Mouse (Mus musculus) forebrain, embryonic 15.5 days (tissue): ENCODE data around the gene Ifitm5. TPM values are rescaled to one million over a fixed set of nuclear protein-coding genes. Genes with fewer than 3 reads are reported as not detected.
"Not testable (repeated sequence)": the region's sequence is repeated elsewhere in the genome, so short reads cannot be mapped to it uniquely, and the experiment has no call there.

ENCODE experiments used
- ATAC-seq: fragments of 200-750 bp; cut with Nextera tagmentation; replicated peaks from 2 replicates; pipeline ENCODE4 v1.8.0; 2017; ENCODE audit warnings: mild to moderate bottlenecking, moderate TSS enrichment, moderate library complexity
- H3K27ac ChIP-seq: fragments of 300-500 bp; sonication (generic); replicated peaks from 2 replicates; pipeline ENCODE4 v1.5.1; 2015; ENCODE audit warnings: mild to moderate bottlenecking, inconsistent platforms
- H3K27me3 ChIP-seq: fragments of 300-500 bp; sonication (generic); 2 replicates; pipeline ENCODE4 v1.6.1; 2015; ENCODE audit warnings: inconsistent platforms
- H3K36me3 ChIP-seq: fragments of 300-500 bp; sonication (generic); 2 replicates; pipeline ENCODE4 v1.6.1; 2015; ENCODE audit warnings: mild to moderate bottlenecking, inconsistent platforms
- H3K4me1 ChIP-seq: fragments of 300-500 bp; sonication (generic); 2 replicates; pipeline ENCODE4 v1.6.1; 2015; ENCODE audit warnings: inconsistent platforms
- H3K4me2 ChIP-seq: fragments of 300-500 bp; sonication (generic); replicated peaks from 2 replicates; pipeline ENCODE4 v1.6.1; 2015; ENCODE audit warnings: mild to moderate bottlenecking, inconsistent platforms
- H3K4me3 ChIP-seq: fragments of 300-500 bp; sonication (generic); 2 replicates; pipeline ENCODE4 v1.5.1; 2015; ENCODE audit warnings: mild to moderate bottlenecking, inconsistent platforms
- H3K9ac ChIP-seq: fragments of 300-500 bp; sonication (generic); replicated peaks from 2 replicates; pipeline ENCODE4 v1.6.1; 2015; ENCODE audit warnings: mild to moderate bottlenecking, inconsistent platforms
- H3K9me3 ChIP-seq: fragments of 300-500 bp; sonication (generic); 2 replicates; pipeline ENCODE4 v1.6.1; 2016; ENCODE audit warnings: inconsistent platforms
- WGBS: fragments of 180-500 bp; shearing (Covaris S2); methylation state at CpG from one replicate; pipeline ENCODE4 v1.1.7; 2015; ENCODE audit warnings: mixed read lengths; 5-methylcytosine and 5-hydroxymethylcytosine counted together
- polyA plus RNA-seq: library from polyadenylated mRNA; unstranded; fragments of >200 nt; fragmentation: Nextera tagmentation; extraction: Ambion mirVana; gene quantifications from 2 replicates; pipeline ENCODE4 v1.2.1, GENCODE M21; 2015

Ifitm5 gene
- polyA plus RNA-seq, 1 experiment from 2014 or later = 0.70 TPM

DNA sequence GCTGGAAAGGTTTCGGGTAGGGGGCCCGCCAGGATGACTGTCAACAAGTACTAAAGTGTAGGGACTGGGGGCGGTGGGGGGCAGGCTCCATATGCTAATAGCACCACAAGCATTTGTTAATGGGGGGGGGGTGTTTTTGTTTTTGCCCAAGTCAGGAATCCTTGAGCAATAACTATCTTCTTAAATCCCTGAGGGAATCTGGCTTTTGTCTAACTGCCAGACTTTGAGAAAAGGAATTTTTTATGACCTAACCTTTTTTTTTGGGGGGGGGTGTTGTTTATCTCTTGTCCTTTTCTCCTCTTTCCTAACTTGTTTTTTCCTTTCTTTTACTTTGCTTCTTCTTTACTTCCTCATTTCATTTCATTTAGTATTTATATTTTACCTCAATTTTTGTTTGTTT lies 25.4 kb upstream of the Ifitm5 start:
- Histone ChIP-seq H3K27ac (no peak overlapping the region), H3K36me3 (no peaks in the 10 kb centered on the region), H3K9ac (no peak overlapping the region), H3K4me3 (no peak overlapping the region), H3K9me3 (no peaks in the 10 kb centered on the region), H3K27me3 (no peaks in the 10 kb centered on the region), H3K4me1 (no peaks in the 10 kb centered on the region), H3K4me2 (no peak overlapping the region)
- no peak for ATAC-seq
- 34% methylated on average over 3 of the region's 3 CpGs for WGBS

DNA sequence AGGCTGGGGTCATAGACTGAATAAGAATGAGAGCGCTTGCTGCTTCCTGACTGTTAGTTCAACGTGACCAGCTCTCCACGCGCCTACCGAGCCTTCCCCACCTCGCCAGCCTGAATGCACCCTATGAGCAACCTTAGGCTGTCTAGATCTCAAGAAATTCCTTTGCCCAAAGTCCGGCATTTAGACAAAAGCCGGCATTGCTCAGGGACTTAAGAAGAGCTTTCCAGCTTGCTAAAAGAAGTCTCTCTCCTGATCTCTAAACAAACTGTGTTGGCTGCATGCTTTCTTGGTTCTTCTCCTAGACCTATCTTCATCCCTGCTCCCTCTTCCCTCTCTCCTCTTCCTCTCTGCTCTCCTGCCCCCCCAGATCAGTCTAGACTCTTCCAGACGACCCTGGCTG lies 24.8 kb upstream of the Ifitm5 start:
- ATAC-seq = no peak
- 13% methylated on average over 9 of the region's 9 CpGs for WGBS
- no peak overlapping the region for H3K4me3 ChIP-seq

DNA sequence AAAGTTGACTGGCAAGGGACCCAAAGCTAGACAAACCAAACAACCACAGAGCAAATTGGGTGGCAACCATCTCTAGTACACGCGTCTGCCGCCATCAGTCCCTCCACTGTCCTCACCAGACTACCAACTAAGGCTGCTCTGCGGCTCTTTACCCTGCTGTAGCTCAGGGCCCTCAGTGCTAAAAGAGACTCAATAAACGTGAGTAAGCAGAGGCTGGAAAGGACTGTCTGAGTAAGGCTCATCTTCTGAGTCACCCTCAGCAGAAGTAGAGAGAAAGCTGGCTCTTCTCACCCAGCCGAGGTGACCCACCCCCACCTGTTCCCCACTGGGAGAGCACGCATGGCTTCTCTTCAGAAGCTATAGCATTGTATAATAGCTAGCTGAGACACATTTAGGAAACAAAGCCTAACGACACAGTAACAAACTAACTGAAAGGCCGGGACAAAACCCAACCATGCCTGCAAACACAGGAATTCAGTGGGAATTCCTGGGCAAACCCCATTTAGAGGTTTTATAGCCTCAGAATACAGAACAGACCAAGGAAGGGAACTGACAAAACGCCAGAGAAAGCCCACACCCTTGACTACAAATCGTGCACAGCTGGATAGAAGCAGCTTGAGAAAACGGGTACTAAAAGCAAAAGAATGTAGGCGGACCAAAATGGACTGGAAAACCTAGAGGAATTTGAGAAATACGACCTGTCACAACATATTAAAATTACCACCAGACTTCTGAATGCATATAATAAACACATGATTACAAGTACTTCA lies 23.5 kb upstream of the Ifitm5 start:
- H3K27ac ChIP-seq = no peak overlapping the region
- H3K36me3 ChIP-seq = no peaks in the 10 kb centered on the region
- ATAC-seq = no peak
- no peaks in the 10 kb centered on the region for H3K9me3 ChIP-seq
- H3K9ac ChIP-seq = no peak overlapping the region
- H3K27me3 ChIP-seq = no peaks in the 10 kb centered on the region
- H3K4me3 ChIP-seq = no peak overlapping the region
- H3K4me2 ChIP-seq = no peak overlapping the region
- 23% methylated on average over 14 of the region's 14 CpGs for WGBS
- H3K4me1 ChIP-seq = no peaks in the 10 kb centered on the region

More for the DNA sequence above, 24.8 kb upstream of the Ifitm5 start:
- Histone ChIP-seq H3K9me3 (no peaks in the 10 kb centered on the region), H3K4me1 (no peaks in the 10 kb centered on the region), H3K36me3 (no peaks in the 10 kb centered on the region), H3K9ac (no peak overlapping the region), H3K4me2 (no peak overlapping the region), H3K27me3 (no peaks in the 10 kb centered on the region), H3K27ac (no peak overlapping the region)

DNA sequence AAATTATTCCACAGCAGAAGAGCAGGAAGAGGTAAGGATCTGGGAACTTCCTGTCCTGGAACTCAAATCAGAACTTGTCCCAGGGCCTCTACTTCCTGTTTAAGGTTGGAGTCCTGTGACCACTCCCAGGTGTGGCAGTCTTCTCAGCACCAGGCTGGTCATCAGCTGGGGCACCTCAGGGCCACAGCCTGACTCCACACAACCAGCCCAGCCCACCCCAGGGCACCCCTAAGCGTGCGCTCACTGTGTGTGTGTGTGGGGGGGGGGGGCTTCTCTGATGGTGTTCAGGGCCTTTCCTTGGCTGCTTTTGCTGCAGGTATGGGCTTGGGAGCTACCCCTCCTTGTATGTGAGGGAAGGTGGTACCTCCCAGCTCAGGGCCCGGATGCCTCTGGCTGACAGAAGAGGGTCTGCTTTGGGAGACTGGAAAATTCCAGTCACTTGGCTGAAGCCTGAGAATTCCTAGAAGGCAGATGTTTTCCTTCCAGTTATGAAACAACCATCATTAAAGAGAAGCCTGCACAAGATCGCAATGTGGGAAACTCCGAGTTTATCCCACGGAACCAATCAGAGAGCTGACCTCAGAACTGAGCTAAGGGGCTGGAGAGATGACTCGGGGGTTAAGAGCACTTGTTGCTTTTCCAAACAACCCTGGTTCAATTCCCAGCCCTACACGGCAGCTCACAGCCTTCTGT lies 21.5 kb upstream of the Ifitm5 start:
- no peaks in the 10 kb centered on the region for H3K4me1 ChIP-seq

DNA sequence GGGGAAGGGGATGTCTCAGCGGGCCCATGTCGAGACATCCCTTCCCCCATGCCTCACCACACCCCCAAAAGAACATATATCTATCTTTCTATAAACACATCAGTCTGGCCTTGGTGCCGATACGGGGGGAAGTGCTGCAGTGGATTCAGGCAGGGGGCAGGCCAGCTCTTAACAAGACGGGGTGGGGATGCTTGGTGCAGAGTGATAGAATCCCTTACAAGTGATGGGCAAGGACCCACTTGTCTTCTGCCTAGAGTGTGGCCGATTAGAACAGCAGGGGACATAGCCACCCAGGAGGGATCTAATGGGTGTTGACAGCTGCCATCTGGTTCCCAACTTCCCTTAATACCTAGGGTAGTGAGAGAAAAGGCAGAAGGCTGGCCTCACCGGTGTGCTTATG lies 20.8 kb upstream of the Ifitm5 start:
- H3K36me3 ChIP-seq = no peaks in the 10 kb centered on the region
- no peak overlapping the region for H3K9ac ChIP-seq
- no peak overlapping the region for H3K4me2 ChIP-seq
- ATAC-seq = no peak
- H3K27me3 ChIP-seq = no peaks in the 10 kb centered on the region
- H3K4me1 ChIP-seq = no peaks in the 10 kb centered on the region
- no peak overlapping the region for H3K27ac ChIP-seq
- H3K9me3 ChIP-seq = no peaks in the 10 kb centered on the region
- H3K4me3 ChIP-seq = no peak overlapping the region
- 52% methylated on average over 7 of the region's 7 CpGs for WGBS

More for the DNA sequence above, 21.5 kb upstream of the Ifitm5 start:
- Histone ChIP-seq H3K27me3 (no peaks in the 10 kb centered on the region), H3K4me3 (no peak overlapping the region), H3K4me2 (no peak overlapping the region), H3K9me3 (no peaks in the 10 kb centered on the region), H3K36me3 (no peaks in the 10 kb centered on the region), H3K9ac (no peak overlapping the region), H3K27ac (no peak overlapping the region)
- ATAC-seq = no peak
- WGBS = 89% methylated on average over 8 of the region's 8 CpGs

DNA sequence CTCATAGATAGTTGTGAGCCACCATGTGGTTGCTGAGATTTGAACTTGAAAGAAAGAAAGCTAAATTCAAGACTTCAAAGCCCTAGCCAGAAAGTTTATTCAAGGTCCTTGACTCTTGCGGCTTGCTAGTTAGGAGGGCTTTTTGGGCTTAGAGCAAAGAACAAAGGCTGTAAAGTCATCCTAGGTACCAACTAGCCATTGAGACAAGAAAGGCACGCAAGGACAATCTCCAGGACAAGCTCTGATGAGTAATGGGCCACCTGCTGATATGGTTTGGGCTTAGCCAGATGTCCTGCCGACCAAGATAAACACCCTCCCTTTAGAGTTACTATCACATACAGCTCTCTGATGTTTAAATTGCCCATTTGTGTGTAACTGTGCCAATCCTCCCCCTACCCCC lies 18.6 kb upstream of the Ifitm5 start:
- H3K4me3 ChIP-seq, H3K9ac ChIP-seq, H3K4me1 ChIP-seq, H3K4me2 ChIP-seq, ATAC-seq, H3K9me3 ChIP-seq, H3K27me3 ChIP-seq, H3K27ac ChIP-seq, H3K36me3 ChIP-seq: not testable (repeated sequence)
- WGBS = 24% methylated on average over 3 of the region's 3 CpGs

DNA sequence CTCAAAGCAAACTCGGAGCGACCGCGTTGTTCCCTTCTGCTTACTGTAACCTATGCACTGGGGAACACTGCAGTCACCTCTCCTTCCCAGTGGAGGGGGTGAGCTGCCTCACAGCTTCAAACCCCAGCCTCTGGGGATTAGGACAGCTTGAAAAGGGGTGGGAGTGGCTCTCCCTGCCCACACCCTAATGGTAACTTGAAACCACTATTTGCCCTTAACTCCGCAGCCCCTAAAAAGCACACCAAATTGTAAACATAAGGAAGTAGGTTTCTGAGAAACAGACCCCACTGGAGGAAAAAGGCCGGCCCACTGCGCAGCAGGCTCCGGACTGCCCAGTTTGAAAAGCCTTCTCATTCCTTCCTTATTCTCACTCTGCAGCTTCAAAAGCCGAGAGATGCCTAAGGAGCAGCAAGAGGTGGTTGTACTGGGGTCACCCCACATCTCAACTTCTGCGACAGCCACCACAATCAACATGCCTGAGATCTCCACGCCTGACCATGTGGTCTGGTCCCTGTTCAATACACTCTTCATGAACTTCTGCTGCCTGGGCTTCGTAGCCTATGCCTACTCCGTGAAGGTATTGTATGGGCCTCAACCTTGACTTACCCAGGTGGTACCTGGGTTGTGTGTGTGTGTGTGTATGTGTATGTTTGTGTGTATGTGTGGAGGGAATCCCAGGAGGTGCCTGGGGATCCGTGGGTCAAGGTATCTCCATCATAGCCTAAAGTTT lies 17.9 kb upstream of the Ifitm5 start:
- Histone ChIP-seq H3K4me3 (no peak overlapping the region), H3K9ac (no peak overlapping the region), H3K27ac (no peak overlapping the region), H3K36me3 (no peaks in the 10 kb centered on the region), H3K4me2 (no peak overlapping the region), H3K9me3 (no peaks in the 10 kb centered on the region), H3K27me3 (no peaks in the 10 kb centered on the region), H3K4me1 (no peaks in the 10 kb centered on the region)
- 6% methylated on average over 14 of the region's 14 CpGs for WGBS
- no peak for ATAC-seq

DNA sequence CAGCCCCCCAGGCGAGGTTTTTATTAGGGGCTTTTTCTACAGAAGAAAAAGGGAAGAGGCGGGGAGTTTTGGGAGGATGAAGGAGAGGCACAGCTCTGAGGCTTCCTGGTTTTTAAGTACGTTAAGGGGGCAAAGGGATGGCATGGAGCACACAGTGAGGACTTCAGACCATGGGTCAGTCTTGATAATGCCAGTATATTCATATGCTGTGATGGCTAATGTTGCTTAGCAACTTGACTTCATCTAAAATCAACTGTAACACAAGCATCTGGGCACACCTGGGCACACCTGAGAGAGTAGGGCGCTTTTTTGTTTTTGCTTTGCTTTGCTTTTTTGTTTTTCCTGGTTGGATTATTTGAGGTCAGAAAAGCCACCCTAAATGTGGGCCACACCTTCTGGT lies 16.8 kb upstream of the Ifitm5 start, which contains the start of gene Ifitm1:
TSS of gene Ifitm1 (plus strand) at position 301 of the 400 bp plus-strand sequence.
- no peak within 1 kb of the TSS for H3K4me2 ChIP-seq
- no peaks in the 10 kb centered on the region for H3K36me3 ChIP-seq
- no peaks in the 10 kb centered on the region for H3K27me3 ChIP-seq
- no peak within 1 kb of the TSS for H3K9ac ChIP-seq
- H3K4me3 ChIP-seq = no peak within 1 kb of the TSS
- 88% methylated on average over 4 of the region's 4 CpGs for WGBS
- no peaks in the 10 kb centered on the region for H3K4me1 ChIP-seq
- no peaks in the 10 kb centered on the region for H3K9me3 ChIP-seq
- no peak for ATAC-seq
- no peak within 1 kb of the TSS for H3K27ac ChIP-seq

DNA sequence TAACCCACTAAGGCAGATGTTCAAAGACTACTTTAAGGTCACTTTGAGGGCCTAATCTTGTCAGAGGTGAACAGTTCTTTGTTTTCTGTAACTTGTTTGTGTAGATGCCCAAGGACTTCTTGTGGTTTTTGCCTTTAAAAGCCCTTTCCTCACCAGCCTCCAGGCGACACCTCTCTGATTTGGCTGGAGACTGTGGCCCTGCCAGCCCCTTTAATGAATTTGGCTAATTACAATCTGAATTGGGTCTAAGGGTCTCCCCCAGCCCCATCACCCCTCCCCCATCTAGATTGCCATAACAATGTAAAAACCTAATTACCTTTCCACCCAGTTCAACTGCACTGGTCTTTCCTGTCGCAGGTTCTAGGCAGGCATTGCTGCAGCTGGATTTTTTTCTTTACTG lies 12.6 kb upstream of the Ifitm5 start:
- H3K4me2 ChIP-seq = no peak overlapping the region
- ATAC-seq = no peak
- H3K9ac ChIP-seq = no peak overlapping the region
- no peaks in the 10 kb centered on the region for H3K27me3 ChIP-seq
- H3K4me3 ChIP-seq = no peak overlapping the region
- no peaks in the 10 kb centered on the region for H3K36me3 ChIP-seq
- WGBS = 12% methylated on average over 2 of the region's 2 CpGs
- no peaks in the 10 kb centered on the region for H3K9me3 ChIP-seq
- peaks cover 8% of the 10 kb centered on the region for H3K4me1 ChIP-seq
- H3K27ac ChIP-seq = no peak overlapping the region

DNA sequence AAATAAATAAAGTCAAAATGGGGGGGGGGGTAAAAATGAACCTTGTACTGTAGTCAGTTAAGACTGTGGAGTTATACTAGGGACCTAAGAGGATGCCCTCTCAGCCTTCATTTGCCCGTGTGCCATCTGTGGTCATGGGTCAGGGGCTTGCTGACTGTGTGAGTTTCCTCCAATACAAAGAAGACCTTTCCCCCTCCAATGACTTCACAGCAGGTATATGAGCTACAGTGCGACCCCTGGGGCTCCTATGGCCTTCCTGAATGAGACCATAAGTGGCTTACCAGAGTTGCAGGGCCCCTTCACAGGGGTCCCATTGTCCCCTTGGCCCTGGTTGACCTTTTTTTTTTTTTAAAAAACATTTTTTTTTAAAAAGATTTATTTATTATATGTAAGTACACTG lies 11.3 kb upstream of the Ifitm5 start:
- Histone ChIP-seq H3K4me3 (no peak overlapping the region), H3K4me1 (peaks cover 8% of the 10 kb centered on the region), H3K27me3 (no peaks in the 10 kb centered on the region), H3K9ac (no peak overlapping the region), H3K27ac (no peak overlapping the region), H3K9me3 (no peaks in the 10 kb centered on the region), H3K36me3 (no peaks in the 10 kb centered on the region), H3K4me2 (no peak overlapping the region)
- no peak for ATAC-seq
- 59% methylated on average over 2 of the region's 2 CpGs for WGBS

DNA sequence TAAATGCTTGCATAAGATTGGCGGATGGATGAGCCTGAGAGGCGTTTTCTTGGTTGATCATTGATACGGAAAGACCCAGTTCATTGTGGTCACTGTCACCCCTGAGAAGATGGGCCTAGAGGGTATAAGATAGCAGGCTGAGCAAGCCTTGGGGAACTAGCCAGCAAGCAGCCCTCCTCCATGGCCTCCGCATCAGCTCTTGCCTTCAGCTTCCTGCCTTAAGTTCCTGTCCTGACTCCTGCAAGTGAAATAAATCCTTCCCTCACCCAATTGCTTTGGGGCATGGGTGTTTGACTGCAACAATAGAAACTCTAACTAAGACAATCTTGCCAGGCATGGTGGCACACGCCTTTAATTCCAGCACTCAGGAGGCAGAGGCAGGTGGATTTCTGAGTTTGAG lies 9.9 kb upstream of the Ifitm5 start:
- no peak overlapping the region for H3K4me3 ChIP-seq
- H3K27ac ChIP-seq = no peak overlapping the region
- WGBS = 42% methylated on average over 5 of the region's 5 CpGs
- ATAC-seq = no peak
- no peak overlapping the region for H3K4me2 ChIP-seq
- no peaks in the 10 kb centered on the region for H3K9me3 ChIP-seq
- no peaks in the 10 kb centered on the region for H3K27me3 ChIP-seq
- H3K9ac ChIP-seq = no peak overlapping the region
- peaks cover 11% of the 10 kb centered on the region for H3K4me1 ChIP-seq
- no peaks in the 10 kb centered on the region for H3K36me3 ChIP-seq

DNA sequence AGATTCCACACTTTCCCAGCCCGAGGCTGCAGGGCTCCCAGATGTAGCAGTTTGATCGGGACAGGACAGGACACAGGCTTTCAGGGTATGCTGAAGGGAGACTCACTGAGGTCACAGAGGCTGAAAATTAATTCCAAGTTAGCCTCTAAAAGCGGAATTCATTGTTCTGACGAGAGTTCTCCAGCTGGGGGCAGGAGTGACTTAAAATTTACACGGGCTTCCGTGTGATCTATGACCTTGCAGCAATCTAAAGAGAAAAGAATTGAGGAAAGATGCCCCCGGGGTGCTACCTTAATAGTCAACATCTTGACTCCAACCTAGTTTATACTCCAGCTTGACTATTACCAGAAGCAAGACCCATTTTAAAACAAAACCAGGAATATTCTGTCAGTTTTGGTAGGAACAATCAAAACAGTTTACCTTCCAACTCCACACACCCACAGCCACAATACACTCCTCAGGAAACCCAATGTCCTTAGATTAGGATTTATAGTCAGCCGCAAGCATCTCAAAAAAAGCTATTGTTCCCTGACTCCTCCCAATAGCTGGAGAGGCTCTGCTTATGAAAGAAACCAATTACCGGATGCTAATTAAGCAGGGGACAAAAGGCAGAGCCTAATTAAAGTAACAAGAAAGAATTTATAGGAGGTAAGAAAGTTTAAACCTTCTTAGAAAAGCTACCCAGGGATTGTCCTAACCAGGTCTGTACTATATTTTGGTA lies 9.2 kb upstream of the Ifitm5 start:
- no peak for ATAC-seq
- Histone ChIP-seq H3K27me3 (no peaks in the 10 kb centered on the region), H3K4me2 (no peak overlapping the region), H3K4me1 (peaks cover 12% of the 10 kb centered on the region), H3K9me3 (no peaks in the 10 kb centered on the region), H3K27ac (no peak overlapping the region), H3K4me3 (no peak overlapping the region), H3K36me3 (no peaks in the 10 kb centered on the region), H3K9ac (no peak overlapping the region)
- 2% methylated on average over 9 of the region's 9 CpGs for WGBS
